Mouse (Mus musculus) hindlimb bud, embryonic 11.5 days (tissue): ENCODE measurements at regions not wholly inside any gene's neighbourhood (a gene's known extent, or its start where the extent isn't known, plus 50 kb on each side); places are given as distances from the start of the nearest gene placed in this dataset.

Experiments
- DNase-seq: peaks from one replicate; pipeline ENCODE4 v3.0.0-alpha.2; 2012; ENCODE audit warnings: low read depth, low spot score; ENCODE audit errors: extremely low spot score

- no peak for DNase-seq
Measured at GRCm38 (mm10) chr16:53011847-53012246, 558.0 kb upstream of the Alcam start.

- peak; percentile 46 for DNase-seq
Measured at GRCm38 (mm10) chr16:52988852-52989397, 535.1 kb upstream of the Alcam start.

- no peak for DNase-seq
Measured at GRCm38 (mm10) chr16:52984336-52984735, 530.5 kb upstream of the Alcam start.

GRCm38 (mm10) chr16:52980995-52981394 is 527.1 kb upstream of the Alcam start:
- DNase-seq: no peak

GRCm38 (mm10) chr16:52972811-52973210 is 518.9 kb upstream of the Alcam start:
- no peak for DNase-seq

GRCm38 (mm10) chr16:52947679-52948078 is 493.8 kb upstream of the Alcam start:
- DNase-seq: no peak

- no peak for DNase-seq
Measured at GRCm38 (mm10) chr16:52934749-52935148, 480.9 kb upstream of the Alcam start.

- no peak for DNase-seq
Measured at GRCm38 (mm10) chr16:52931978-52932377, 478.1 kb upstream of the Alcam start.

GRCm38 (mm10) chr16:52892467-52893255 is 438.8 kb upstream of the Alcam start:
- DNase-seq: no peak

GRCm38 (mm10) chr16:52879463-52880114 is 425.7 kb upstream of the Alcam start:
- DNase-seq: no peak

GRCm38 (mm10) chr16:52867833-52868232 is 414.0 kb upstream of the Alcam start:
- DNase-seq: no peak

GRCm38 (mm10) chr16:52863554-52863953 is 409.7 kb upstream of the Alcam start:
- DNase-seq: no peak

- no peak for DNase-seq
Measured at GRCm38 (mm10) chr16:52861263-52861662, 407.4 kb upstream of the Alcam start.

- no peak for DNase-seq
Measured at GRCm38 (mm10) chr16:52858441-52859209, 404.8 kb upstream of the Alcam start.

GRCm38 (mm10) chr16:52851129-52851528 is 397.3 kb upstream of the Alcam start:
- DNase-seq: no peak

- DNase-seq: peak; percentile 12
Measured at GRCm38 (mm10) chr16:52818976-52819375, 365.1 kb upstream of the Alcam start.

GRCm38 (mm10) chr16:52811219-52811618 is 357.3 kb upstream of the Alcam start:
- DNase-seq: no peak

GRCm38 (mm10) chr16:52804365-52804764 is 350.5 kb upstream of the Alcam start:
- DNase-seq: no peak

- no peak for DNase-seq
Measured at GRCm38 (mm10) chr16:52799715-52800392, 346.0 kb upstream of the Alcam start.

GRCm38 (mm10) chr16:52795184-52795583 is 341.3 kb upstream of the Alcam start:
- DNase-seq: no peak

- DNase-seq: no peak
Measured at GRCm38 (mm10) chr16:52789946-52790345, 336.1 kb upstream of the Alcam start.
